Mouse (Mus musculus): ENCODE data around the gene Abcb6. TPM values are rescaled to one million over a fixed set of nuclear protein-coding genes. Genes with fewer than 3 reads are reported as not detected.

Abcb6 gene
- total RNA-seq (2012; rRNA removed) (26.0 and 29.0 TPM in 2 replicates), total RNA-seq (2014; rRNA removed) (15.5 and 20.1 TPM in 2 replicates), polyA plus RNA-seq (2012; ENCODE audit: insufficient read length, low read depth) (19.2 and 22.3 TPM in 2 replicates)

- Histone ChIP-seq H3K79me2 (replicated peaks; ENCODE audit: control insufficient read depth, extremely low read depth, insufficient read depth, poor library complexity, severe bottlenecking) (no peaks in the 10 kb centered on the region), H3K27me3 (replicated peaks) (no peaks in the 10 kb centered on the region), H3K4me2 (ENCODE audit: insufficient read depth, low read depth, poor library complexity, severe bottlenecking) (peak within 1 kb of the TSS; percentile 63), H3K4me1 (ENCODE audit: control insufficient read depth in 1 of 2, insufficient read depth in 2 of 2) (peaks cover 0 to 20% of the 10 kb centered on the region in 2 experiments; a peak in 3 of 4 replicates), H3K36me3 (replicated peaks in 1 of 2; ENCODE audit: control insufficient read depth in 1 of 2, insufficient read depth in 1 of 2, low read length in 1 of 2) (peaks cover 44 to 73% of the 10 kb centered on the region in 2 experiments), H3K4me3 (replicated peaks in 1 of 3; ENCODE audit: low read depth in 2 of 3, low read length in 2 of 3, poor library complexity in 1 of 3) (peak within 1 kb of the TSS; percentile 63 to 80 (median 76)), H3K9me3 (replicated peaks; ENCODE audit: low read length) (peaks cover 3% of the 10 kb centered on the region), H3K9ac (ENCODE audit: insufficient read depth, low read depth) (peak within 1 kb of the TSS; percentile 59; the same call in 1 of the 2 replicates), H3K27ac (ENCODE audit: insufficient read depth, low read depth) (no peak within 1 kb of the TSS)
- in situ Hi-C loops (cut with MboI; ENCODE audit: low pct_ligation_motif_present, low pct_unique_long_range_greater_than_20kb, low sequenced_read_pairs) (no loop called here), dilution Hi-C loops (cut with MboI; ENCODE audit: extremely low pct_ligation_motif_present, extremely low pct_unique_long_range_greater_than_20kb, low sequenced_read_pairs) (no loop called here)
- DNase-seq (ENCODE audit: extremely low read depth), result peak; percentile 94
- TF ChIP-seq RCOR1 (conservative IDR thresholded peaks at IDR 0.05; ENCODE audit: low read depth, low read length), result no peak
- no peak for TF ChIP-seq POLR2AphosphoS2 (IDR thresholded peaks at IDR 0.05; ENCODE audit: low read depth, low read length)
- TF ChIP-seq E2F4 (IDR thresholded peaks at IDR 0.05; ENCODE audit: insufficient replicate concordance, low read depth, low read length), result peak; percentile 93; the same call in 1 of the 2 replicates
- no peak for TF ChIP-seq MAZ (IDR thresholded peaks at IDR 0.05; ENCODE audit: low read depth, low read length)
- TF ChIP-seq ZC3H11A (IDR thresholded peaks at IDR 0.05; ENCODE audit: low read depth, low read length), result no peak
- TF ChIP-seq ZNF384 (IDR thresholded peaks at IDR 0.05; ENCODE audit: low read depth, low read length), result no peak
- TF ChIP-seq HCFC1 (IDR thresholded peaks at IDR 0.05; ENCODE audit: low read depth, low read length), result peak; percentile 58
- no peak for TF ChIP-seq TBP (conservative IDR thresholded peaks at IDR 0.05; ENCODE audit: low read depth, low read length)
- peak; percentile 77 for TF ChIP-seq POLR2A (IDR thresholded peaks at IDR 0.05; ENCODE audit: low read depth, low read length)
- TF ChIP-seq UBTF (IDR thresholded peaks at IDR 0.05; ENCODE audit: low read depth, low read length), result no peak
- no peak for TF ChIP-seq CTCF (conservative IDR thresholded peaks at IDR 0.05 in 1 of 2, IDR thresholded peaks at IDR 0.05 in 1 of 2; ENCODE audit: low read depth in 2 of 2, low read length in 2 of 2)
- TF ChIP-seq RAD21 (IDR thresholded peaks at IDR 0.05; ENCODE audit: low read depth, low read length), result no peak
- no peak for TF ChIP-seq MYC (IDR thresholded peaks at IDR 0.05; ENCODE audit: low read depth, low read length)
- TF ChIP-seq SMC3 (IDR thresholded peaks at IDR 0.05; ENCODE audit: low read depth, low read length), result no peak
- TF ChIP-seq USF1 (IDR thresholded peaks at IDR 0.05; ENCODE audit: low read depth, low read length), result peak; percentile 89
- TF ChIP-seq PAX5 (IDR thresholded peaks at IDR 0.05; ENCODE audit: low read length), result no peak
- TF ChIP-seq SIN3A (IDR thresholded peaks at IDR 0.05; ENCODE audit: low read length), result no peak
- TF ChIP-seq NRF1 (IDR thresholded peaks at IDR 0.05; ENCODE audit: low read depth, low read length), result peak; percentile 70
- TF ChIP-seq ETS1 (conservative IDR thresholded peaks at IDR 0.05; ENCODE audit: low read depth, low read length), result no peak
- TF ChIP-seq MEF2A (IDR thresholded peaks at IDR 0.05; ENCODE audit: borderline replicate concordance, low read depth, low read length), result no peak
- peak; percentile 58; the same call in 1 of the 2 replicates for TF ChIP-seq ELF1 (IDR thresholded peaks at IDR 0.05; ENCODE audit: low read depth, low read length)
- 0 out of 2 replicates have a peak, but pooled peaks have one; percentile 43 for TF ChIP-seq TCF12 (IDR thresholded peaks at IDR 0.05; ENCODE audit: low read depth, low read length)
- TF ChIP-seq EP300 (IDR thresholded peaks at IDR 0.05; ENCODE audit: low read length), result no peak
- no peak for TF ChIP-seq JUND (conservative IDR thresholded peaks at IDR 0.05; ENCODE audit: low read depth, low read length)
- TF ChIP-seq JUN (IDR thresholded peaks at IDR 0.05; ENCODE audit: insufficient read depth, low read depth, low read length), result no peak
- TF ChIP-seq ZMIZ1 (IDR thresholded peaks at IDR 0.05; ENCODE audit: low read depth, low read length), result no peak
- no peak for TF ChIP-seq MAFK (IDR thresholded peaks at IDR 0.05; ENCODE audit: insufficient replicate concordance, low read length)
- peak; percentile 84 for TF ChIP-seq USF2 (conservative IDR thresholded peaks at IDR 0.05; ENCODE audit: low read depth, low read length)
- TF ChIP-seq KAT2A (IDR thresholded peaks at IDR 0.05; ENCODE audit: insufficient replicate concordance, low read length), result no peak
- peak; percentile 82 for TF ChIP-seq MAX (IDR thresholded peaks at IDR 0.05; ENCODE audit: low read length)
- TF ChIP-seq CHD2 (IDR thresholded peaks at IDR 0.05; ENCODE audit: low read length), result no peak
- TF ChIP-seq GABPA (IDR thresholded peaks at IDR 0.05; ENCODE audit: insufficient replicate concordance, low read depth, low read length), result no peak
- TF ChIP-seq CHD1 (IDR thresholded peaks at IDR 0.05; ENCODE audit: low read depth, low read length), result no peak
- peak; percentile 51; the same call in 1 of the 2 replicates for TF ChIP-seq NELFE (IDR thresholded peaks at IDR 0.05; ENCODE audit: low read depth, low read length)
- no peak for TF ChIP-seq IRF4 (IDR thresholded peaks at IDR 0.05; ENCODE audit: low read depth, low read length)
- TF ChIP-seq ZKSCAN1 (IDR thresholded peaks at IDR 0.05; ENCODE audit: borderline replicate concordance, low read depth, low read length), result no peak
- peak; percentile 82; the same call in 1 of the 2 replicates for TF ChIP-seq MXI1 (IDR thresholded peaks at IDR 0.05; ENCODE audit: low read depth, low read length)
- no peak for TF ChIP-seq BHLHE40 (IDR thresholded peaks at IDR 0.05; ENCODE audit: low read depth, low read length)
These were observed at the start of gene Abcb6 for GRCm38 (mm10) chr1:75180105-75180590. Gene Abcb6 (minus strand): TSS chr1:75180392.
